Mouse (Mus musculus) intestine, embryonic 15.5 days (tissue): Measurements from ENCODE around the gene Parva. TPM values are rescaled to one million over a fixed set of nuclear protein-coding genes. Genes with fewer than 3 reads are reported as not detected.

ENCODE experiments used
- ATAC-seq: fragments of 200-750 bp; cut with Nextera tagmentation; 2 replicates; pipeline ENCODE4 v1.8.0; 2017; ENCODE audit warnings: moderate TSS enrichment, moderate library complexity
- H3K27ac ChIP-seq: fragments of 300-500 bp; sonication (generic); 2 replicates; pipeline ENCODE4 v1.5.1; 2015; ENCODE audit warnings: mild to moderate bottlenecking, inconsistent platforms
- H3K27me3 ChIP-seq: fragments of 300-500 bp; sonication (generic); replicated peaks from 2 replicates; pipeline ENCODE4 v1.6.1; 2015; ENCODE audit warnings: inconsistent platforms
- H3K36me3 ChIP-seq: fragments of 300-500 bp; sonication (generic); 2 replicates; pipeline ENCODE4 v1.6.1; 2015; ENCODE audit warnings: inconsistent platforms
- H3K4me1 ChIP-seq: fragments of 300-500 bp; sonication (generic); replicated peaks from 2 replicates; pipeline ENCODE4 v1.6.1; 2015; ENCODE audit warnings: inconsistent platforms
- H3K4me2 ChIP-seq: fragments of 300-500 bp; sonication (generic); replicated peaks from 2 replicates; pipeline ENCODE4 v1.6.1; 2015; ENCODE audit warnings: mild to moderate bottlenecking, inconsistent platforms
- H3K4me3 ChIP-seq: fragments of 300-500 bp; sonication (generic); replicated peaks from 2 replicates; pipeline ENCODE4 v1.5.1; 2015; ENCODE audit warnings: inconsistent platforms
- H3K9ac ChIP-seq: fragments of 300-500 bp; sonication (generic); 2 replicates; pipeline ENCODE4 v1.6.1; 2015; ENCODE audit warnings: inconsistent platforms
- H3K9me3 ChIP-seq: fragments of 300-500 bp; sonication (generic); 2 replicates; pipeline ENCODE4 v1.6.1; 2016; ENCODE audit warnings: inconsistent platforms
- WGBS: fragments of 180-500 bp; shearing (Covaris S2); methylation state at CpG from one replicate; pipeline ENCODE4 v1.1.7; 2015; 5-methylcytosine and 5-hydroxymethylcytosine counted together
- polyA plus RNA-seq: library from polyadenylated mRNA; unstranded; fragments of >200 nt; fragmentation: Nextera tagmentation; extraction: Ambion mirVana; gene quantifications from 2 replicates; pipeline ENCODE4 v1.2.1, GENCODE M21; 2015

Gene Parva
- polyA plus RNA-seq, 1 experiment from 2014 or later: 90.0 TPM

DNA sequence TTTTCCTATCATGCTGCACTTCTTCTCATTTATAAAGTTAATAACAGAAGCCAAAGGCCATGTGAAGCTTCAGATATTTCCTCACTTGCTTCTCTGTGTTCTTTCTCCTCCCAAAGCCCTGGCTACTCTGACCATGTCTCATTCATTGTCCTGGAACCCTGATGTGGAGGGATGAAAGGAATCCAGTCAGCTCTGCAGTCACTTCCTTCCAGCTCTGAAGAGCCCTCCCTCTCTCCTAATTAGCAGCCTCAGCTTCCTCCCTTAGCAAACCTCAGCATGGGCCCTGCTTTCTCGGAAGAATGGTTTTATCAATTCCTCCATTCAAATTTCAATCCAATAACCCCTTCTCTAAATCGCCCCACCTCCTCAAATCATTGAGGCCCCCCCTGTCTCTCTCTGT lies 56.1 kb downstream of the Parva start:
- peaks cover 25% of the 10 kb centered on the region for H3K4me1 ChIP-seq
- no peak overlapping the region for H3K4me2 ChIP-seq
- H3K9me3 ChIP-seq: no peaks in the 10 kb centered on the region
- WGBS: 42% methylated on average over 2 of the region's 2 CpGs
- no peaks in the 10 kb centered on the region for H3K27me3 ChIP-seq
- H3K27ac ChIP-seq: no peak overlapping the region
- no peak overlapping the region for H3K9ac ChIP-seq
- ATAC-seq: no peak
- no peak overlapping the region for H3K4me3 ChIP-seq
- H3K36me3 ChIP-seq: no peaks in the 10 kb centered on the region

- Histone ChIP-seq H3K4me3 (no peak overlapping the region), H3K9me3 (no peaks in the 10 kb centered on the region), H3K4me1 (peaks cover 16% of the 10 kb centered on the region; the same call in 1 of the 2 replicates), H3K4me2 (no peak overlapping the region), H3K27ac (no peak overlapping the region), H3K36me3 (no peaks in the 10 kb centered on the region), H3K9ac (no peak overlapping the region), H3K27me3 (no peaks in the 10 kb centered on the region)
- ATAC-seq: no peak
- 33% methylated on average over 2 of the region's 2 CpGs for WGBS
These were observed 63.5 kb downstream of the Parva start for GRCm38 (mm10) chr7:112490825-112491224.

- Histone ChIP-seq H3K4me2 (no peak overlapping the region), H3K4me3 (no peak overlapping the region), H3K4me1 (peaks cover 24% of the 10 kb centered on the region), H3K9ac (no peak overlapping the region), H3K27ac (no peak overlapping the region), H3K27me3 (no peaks in the 10 kb centered on the region), H3K9me3 (no peaks in the 10 kb centered on the region), H3K36me3 (no peaks in the 10 kb centered on the region)
- no peak for ATAC-seq
- WGBS: 86% methylated on average over 1 of the region's 1 CpGs
These were observed 64.4 kb downstream of the Parva start for GRCm38 (mm10) chr7:112491737-112492136.

GRCm38 (mm10) chr7:112495950-112496349 lies 68.6 kb downstream of the Parva start:
- Histone ChIP-seq H3K4me1 (peaks cover 54% of the 10 kb centered on the region), H3K27me3 (no peaks in the 10 kb centered on the region), H3K4me2 (no peak overlapping the region), H3K9ac (no peak overlapping the region), H3K27ac (peak overlapping the region; percentile 29; the same call in 1 of the 2 replicates), H3K9me3 (no peaks in the 10 kb centered on the region), H3K36me3 (no peaks in the 10 kb centered on the region), H3K4me3 (no peak overlapping the region)
- ATAC-seq: no peak
- 47% methylated on average over 8 of the region's 8 CpGs for WGBS

GRCm38 (mm10) chr7:112496921-112497320 lies 69.6 kb downstream of the Parva start:
- ATAC-seq: no peak
- H3K4me2 ChIP-seq: no peak overlapping the region
- 44% methylated on average over 7 of the region's 7 CpGs for WGBS
- no peaks in the 10 kb centered on the region for H3K36me3 ChIP-seq
- no peaks in the 10 kb centered on the region for H3K27me3 ChIP-seq
- peaks cover 63% of the 10 kb centered on the region for H3K4me1 ChIP-seq
- H3K4me3 ChIP-seq: no peak overlapping the region
- no peaks in the 10 kb centered on the region for H3K9me3 ChIP-seq
- no peak overlapping the region for H3K9ac ChIP-seq
- no peak overlapping the region for H3K27ac ChIP-seq

DNA sequence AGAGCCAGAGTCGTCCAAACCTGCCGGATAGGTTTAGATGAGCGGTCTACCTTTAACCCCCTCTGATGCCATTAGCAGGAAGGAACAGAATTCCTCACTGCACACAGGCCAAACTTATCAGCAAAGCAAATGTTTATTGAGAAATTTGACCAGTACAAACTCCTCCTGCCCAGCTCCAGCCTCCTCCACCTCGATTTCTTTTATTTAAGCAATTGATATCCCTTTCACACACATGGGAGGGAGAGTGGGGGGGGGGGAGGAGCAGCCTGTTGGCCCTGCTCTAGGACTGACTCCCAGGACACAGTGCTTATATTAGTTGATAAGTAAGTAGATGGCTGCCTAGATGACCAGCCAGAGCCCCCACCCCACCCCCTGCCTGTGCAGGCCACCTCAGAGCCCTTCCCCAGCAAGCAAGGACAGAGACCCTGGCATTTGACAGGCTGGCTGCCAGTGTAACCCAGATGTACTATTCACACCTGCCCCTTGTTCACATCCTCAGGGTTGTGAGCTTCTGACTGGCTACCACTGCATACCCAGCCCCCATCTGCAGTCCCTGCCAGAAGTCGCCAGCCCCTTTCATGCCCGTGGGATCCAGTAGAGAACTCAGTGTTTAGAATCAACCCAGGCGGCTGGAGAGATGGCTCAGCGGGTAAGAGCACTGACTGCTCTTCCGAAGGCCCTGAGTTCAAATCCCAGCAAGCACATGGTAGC lies 71.4 kb downstream of the Parva start:
- 39% methylated on average over 9 of the region's 9 CpGs for WGBS
- H3K36me3 ChIP-seq: no peaks in the 10 kb centered on the region
- peak overlapping the region; percentile 66 for H3K27ac ChIP-seq
- no peak overlapping the region for H3K4me3 ChIP-seq
- H3K9me3 ChIP-seq: no peaks in the 10 kb centered on the region
- H3K4me1 ChIP-seq: peaks cover 78% of the 10 kb centered on the region
- H3K4me2 ChIP-seq: no peak overlapping the region
- no peaks in the 10 kb centered on the region for H3K27me3 ChIP-seq
- no peak overlapping the region for H3K9ac ChIP-seq
- peak; percentile 55 for ATAC-seq

DNA sequence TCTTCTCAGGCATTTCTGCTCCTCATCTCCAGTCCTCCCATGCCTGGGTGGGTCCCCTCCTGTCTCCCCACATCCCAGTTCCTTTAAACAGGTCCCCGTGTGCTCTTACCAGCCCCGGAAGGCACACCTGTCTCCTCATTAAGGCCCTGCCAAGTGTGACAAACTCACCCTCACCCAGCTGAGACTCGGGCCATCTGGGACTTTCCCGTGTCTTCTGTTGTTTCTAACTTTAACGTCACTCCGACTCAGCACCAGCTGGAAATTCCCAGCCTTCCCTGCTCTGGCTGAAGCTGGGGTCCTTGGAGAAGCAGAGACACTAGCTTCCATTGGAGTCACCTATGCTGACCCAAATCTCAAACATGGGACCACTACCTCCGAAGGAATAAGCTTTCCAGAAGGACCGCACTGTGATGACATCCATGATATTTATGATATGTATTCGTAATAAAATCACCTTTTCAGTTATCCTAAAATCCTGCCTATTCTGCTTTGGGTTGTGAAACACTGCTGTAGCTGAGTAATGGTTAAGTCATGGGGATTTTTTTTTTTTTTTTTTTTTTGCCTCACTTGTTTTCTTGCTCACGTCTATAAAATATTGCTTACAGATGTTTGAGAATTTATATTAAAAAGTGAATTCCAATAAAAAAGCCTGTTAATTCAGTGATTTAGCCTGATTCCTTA lies 72.3 kb downstream of the Parva start:
- H3K4me2 ChIP-seq: peak overlapping the region; percentile 3; the same call in 1 of the 2 replicates
- H3K27ac ChIP-seq: peak overlapping the region; percentile 66; the same call in 1 of the 2 replicates
- H3K36me3 ChIP-seq: no peaks in the 10 kb centered on the region
- H3K9me3 ChIP-seq: no peaks in the 10 kb centered on the region
- H3K4me1 ChIP-seq: peaks cover 80% of the 10 kb centered on the region
- no peaks in the 10 kb centered on the region for H3K27me3 ChIP-seq
- no peak overlapping the region for H3K9ac ChIP-seq
- H3K4me3 ChIP-seq: no peak overlapping the region
- ATAC-seq: no peak
- 19% methylated on average over 10 of the region's 10 CpGs for WGBS

GRCm38 (mm10) chr7:112500134-112500490 lies 72.8 kb downstream of the Parva start:
- no peaks in the 10 kb centered on the region for H3K36me3 ChIP-seq
- no peak overlapping the region for H3K9ac ChIP-seq
- no peak overlapping the region for H3K4me3 ChIP-seq
- no peaks in the 10 kb centered on the region for H3K9me3 ChIP-seq
- no peak overlapping the region for H3K4me2 ChIP-seq
- peaks cover 75% of the 10 kb centered on the region for H3K4me1 ChIP-seq
- no peaks in the 10 kb centered on the region for H3K27me3 ChIP-seq
- ATAC-seq: no peak
- 2% methylated on average over 7 of the region's 7 CpGs for WGBS
- H3K27ac ChIP-seq: peak overlapping the region; percentile 45; the same call in 1 of the 2 replicates

- WGBS: 24% methylated on average over 18 of the region's 18 CpGs
- no peak for ATAC-seq
- peak overlapping the region; percentile 27; the same call in 1 of the 2 replicates for H3K4me2 ChIP-seq
These were observed 74.9 kb downstream of the Parva start for GRCm38 (mm10) chr7:112502050-112502809.

GRCm38 (mm10) chr7:112502845-112503244 lies 75.5 kb downstream of the Parva start:
- no peak overlapping the region for H3K9ac ChIP-seq
- H3K27me3 ChIP-seq: no peaks in the 10 kb centered on the region
- no peaks in the 10 kb centered on the region for H3K9me3 ChIP-seq
- peak; percentile 23; the same call in 1 of the 2 replicates for ATAC-seq
- 26% methylated on average over 5 of the region's 5 CpGs for WGBS
- no peak overlapping the region for H3K4me3 ChIP-seq
- H3K36me3 ChIP-seq: no peaks in the 10 kb centered on the region
- peak overlapping the region; percentile 29; the same call in 1 of the 2 replicates for H3K4me2 ChIP-seq
- peak overlapping the region; percentile 93 for H3K27ac ChIP-seq
- H3K4me1 ChIP-seq: peaks cover 61% of the 10 kb centered on the region

More at GRCm38 (mm10) chr7:112502050-112502809, 74.9 kb downstream of the Parva start:
- peaks cover 65% of the 10 kb centered on the region for H3K4me1 ChIP-seq
- no peak overlapping the region for H3K9ac ChIP-seq
- H3K9me3 ChIP-seq: no peaks in the 10 kb centered on the region
- no peaks in the 10 kb centered on the region for H3K27me3 ChIP-seq
- peak overlapping the region; percentile 93 for H3K27ac ChIP-seq
- no peak overlapping the region for H3K4me3 ChIP-seq
- no peaks in the 10 kb centered on the region for H3K36me3 ChIP-seq

DNA sequence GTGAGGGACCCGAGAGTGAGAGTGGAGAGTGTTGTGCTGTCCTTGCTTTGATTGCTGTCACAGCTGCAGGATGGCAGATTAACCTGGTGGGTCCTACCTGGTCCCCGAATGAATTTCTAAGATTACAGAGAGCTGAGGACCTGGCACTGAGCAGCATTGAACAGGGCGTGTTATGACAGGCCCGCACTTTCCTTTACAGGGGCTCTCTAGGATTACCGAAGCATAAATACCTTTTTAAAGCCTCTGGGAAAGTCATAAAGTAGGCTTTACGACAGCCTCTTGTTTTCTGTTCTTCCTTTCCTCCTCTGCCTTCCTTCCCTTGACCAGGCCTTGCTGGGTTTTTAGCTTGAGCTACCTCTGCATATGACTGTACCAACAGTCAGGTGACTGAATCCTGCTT lies 76.1 kb downstream of the Parva start:
- WGBS: 27% methylated on average over 6 of the region's 6 CpGs
- ATAC-seq: peak; percentile 40
- Histone ChIP-seq H3K4me1 (peaks cover 59% of the 10 kb centered on the region), H3K4me2 (peak overlapping the region; percentile 29; the same call in 1 of the 2 replicates), H3K27me3 (no peaks in the 10 kb centered on the region), H3K9me3 (no peaks in the 10 kb centered on the region), H3K36me3 (no peaks in the 10 kb centered on the region), H3K4me3 (no peak overlapping the region), H3K9ac (no peak overlapping the region), H3K27ac (peak overlapping the region; percentile 93)

DNA sequence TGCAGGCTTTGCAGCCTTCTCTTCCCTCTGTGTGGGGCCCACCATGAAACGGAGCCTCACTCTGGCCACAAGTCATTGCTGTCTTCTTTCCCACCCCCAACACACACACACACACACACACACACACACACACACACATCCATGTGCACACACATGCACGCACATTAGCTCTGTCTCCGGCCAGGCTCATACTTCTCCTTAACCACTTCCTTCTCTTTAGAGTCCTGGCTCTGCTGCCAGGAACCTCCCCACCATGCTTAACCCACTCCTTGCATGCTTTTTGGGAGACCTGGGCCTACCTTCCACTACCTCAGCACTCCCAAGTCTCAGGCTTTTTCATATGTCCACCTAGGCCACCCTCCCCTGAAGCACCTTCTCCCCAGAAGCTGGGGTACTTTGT lies 76.6 kb downstream of the Parva start:
- Histone ChIP-seq H3K4me3 (no peak overlapping the region), H3K4me2 (peak overlapping the region; percentile 29; the same call in 1 of the 2 replicates), H3K27ac (peak overlapping the region; percentile 93), H3K9me3 (no peaks in the 10 kb centered on the region), H3K27me3 (no peaks in the 10 kb centered on the region), H3K9ac (no peak overlapping the region), H3K4me1 (peaks cover 57% of the 10 kb centered on the region), H3K36me3 (no peaks in the 10 kb centered on the region)
- peak; percentile 22 for ATAC-seq
- 37% methylated on average over 3 of the region's 3 CpGs for WGBS
